Mouse (Mus musculus): ENCODE results near the gene Stra6. TPM values are rescaled to one million over a fixed set of nuclear protein-coding genes. Genes with fewer than 3 reads are reported as not detected.

The Stra6 gene
- polyA plus RNA-seq, 1 experiment from 2014 or later = 4.3 TPM

DNA sequence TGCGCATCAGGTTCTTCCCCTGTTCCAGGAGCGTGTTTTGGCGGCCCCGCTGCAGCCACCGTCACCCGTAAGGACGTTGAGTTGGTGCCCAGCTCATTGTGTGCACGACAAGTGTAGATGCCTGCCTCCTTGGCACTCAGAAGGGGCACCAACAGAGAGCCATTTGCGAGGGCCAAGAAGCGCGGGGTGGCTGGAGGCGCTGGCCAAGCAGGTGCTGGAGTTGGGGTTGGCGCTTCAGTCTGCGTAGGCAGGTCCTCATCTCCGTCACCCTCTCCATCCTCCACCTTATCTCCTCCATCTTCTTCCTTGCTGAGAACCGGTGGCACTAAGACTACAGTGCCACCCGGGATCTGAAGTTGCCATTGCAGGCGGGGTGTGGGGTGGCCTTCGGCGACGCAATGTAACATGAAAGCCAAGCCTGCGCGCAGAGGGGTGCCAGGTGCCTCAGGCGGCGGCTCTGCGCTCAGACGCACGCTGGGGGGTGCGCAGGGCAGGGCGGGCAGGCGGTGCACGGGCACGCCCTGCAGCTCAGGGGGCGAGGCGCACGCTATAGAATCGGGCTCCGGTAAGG, 135.3 kb downstream of the Stra6 start:
- WGBS = 3% methylated on average over 38 of the region's 38 CpGs
- Histone ChIP-seq H3K4me1 (ENCODE audit: control insufficient read depth, insufficient read depth, low read length) (peaks cover 36% of the 10 kb centered on the region), H3K4me3 (ENCODE audit: low read depth, low read length) (peak overlapping the region; percentile 24), H3K9me3 (ENCODE audit: control insufficient read depth, low read depth, low read length) (no peaks in the 10 kb centered on the region), H3K27me3 (ENCODE audit: control insufficient read depth, insufficient read depth, low read length) (peaks cover 77% of the 10 kb centered on the region), H3K9ac (replicated peaks; ENCODE audit: low read depth, low read length) (no peak overlapping the region), H3K27ac (ENCODE audit: low read length) (no peak overlapping the region), H3K4me2 (replicated peaks; ENCODE audit: low read depth, low read length) (peak overlapping the region; percentile 10; the same call in 1 of the 2 replicates), H3K36me3 (ENCODE audit: control insufficient read depth, insufficient read depth, low read length) (no peaks in the 10 kb centered on the region)
- no peak for ATAC-seq (ENCODE audit: insufficient number of reproducible peaks, insufficient read depth, low FRiP score, low read depth)

DNA sequence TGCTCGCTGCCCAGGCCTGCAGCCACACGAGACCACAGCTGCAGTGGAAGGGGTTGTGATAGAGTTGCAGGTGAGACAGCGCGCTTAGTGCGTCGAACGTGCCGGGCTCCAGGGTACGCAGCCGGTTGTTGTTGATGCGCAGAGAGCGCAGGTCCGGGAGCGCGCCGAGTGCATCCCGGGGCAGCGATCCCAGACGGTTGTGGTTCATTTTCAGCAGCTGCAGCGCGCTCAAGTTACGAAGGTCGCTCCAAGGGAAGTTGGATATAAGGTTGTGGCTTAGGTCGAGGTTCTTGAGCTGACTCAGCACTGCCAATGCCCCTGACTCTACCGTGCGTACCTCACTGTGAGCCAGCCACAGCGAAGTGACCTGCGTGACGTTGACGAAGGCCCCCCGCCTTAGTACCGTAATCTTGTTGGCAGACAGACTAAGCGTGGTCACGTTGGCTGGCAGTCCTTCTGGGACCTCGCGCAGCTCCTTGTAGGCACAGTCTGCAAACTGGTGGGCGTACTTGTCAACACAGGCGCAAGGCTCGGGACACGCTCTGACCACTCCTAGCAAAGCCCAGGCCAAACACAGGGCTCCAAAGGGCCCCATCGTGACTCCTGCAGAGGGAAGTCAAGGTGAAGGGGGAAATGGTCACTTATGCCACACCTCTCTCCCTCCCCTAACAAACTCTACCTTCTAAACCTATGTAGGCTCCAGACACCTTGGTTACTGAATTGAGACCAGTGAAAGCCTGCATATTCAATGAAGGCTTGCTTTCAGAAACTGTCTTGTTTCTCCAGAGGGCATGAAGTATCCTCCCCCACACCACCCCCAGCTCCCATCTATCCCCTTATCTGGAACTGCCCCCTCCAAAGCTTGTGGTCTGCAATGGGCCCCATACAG, 136.0 kb downstream of the Stra6 start:
- Histone ChIP-seq H3K9me3 (ENCODE audit: control insufficient read depth, low read depth, low read length) (no peaks in the 10 kb centered on the region), H3K4me3 (ENCODE audit: low read depth, low read length) (peak overlapping the region; percentile 24; the same call in 1 of the 2 replicates), H3K27ac (ENCODE audit: low read length) (no peak overlapping the region), H3K27me3 (ENCODE audit: control insufficient read depth, insufficient read depth, low read length) (peaks cover 77% of the 10 kb centered on the region), H3K36me3 (ENCODE audit: control insufficient read depth, insufficient read depth, low read length) (no peaks in the 10 kb centered on the region), H3K4me2 (replicated peaks; ENCODE audit: low read depth, low read length) (peak overlapping the region; percentile 10; the same call in 1 of the 2 replicates), H3K9ac (replicated peaks; ENCODE audit: low read depth, low read length) (no peak overlapping the region), H3K4me1 (ENCODE audit: control insufficient read depth, insufficient read depth, low read length) (peaks cover 36% of the 10 kb centered on the region)
- WGBS = 1% methylated on average over 41 of the region's 41 CpGs
- no peak for ATAC-seq (ENCODE audit: insufficient number of reproducible peaks, insufficient read depth, low FRiP score, low read depth)

DNA sequence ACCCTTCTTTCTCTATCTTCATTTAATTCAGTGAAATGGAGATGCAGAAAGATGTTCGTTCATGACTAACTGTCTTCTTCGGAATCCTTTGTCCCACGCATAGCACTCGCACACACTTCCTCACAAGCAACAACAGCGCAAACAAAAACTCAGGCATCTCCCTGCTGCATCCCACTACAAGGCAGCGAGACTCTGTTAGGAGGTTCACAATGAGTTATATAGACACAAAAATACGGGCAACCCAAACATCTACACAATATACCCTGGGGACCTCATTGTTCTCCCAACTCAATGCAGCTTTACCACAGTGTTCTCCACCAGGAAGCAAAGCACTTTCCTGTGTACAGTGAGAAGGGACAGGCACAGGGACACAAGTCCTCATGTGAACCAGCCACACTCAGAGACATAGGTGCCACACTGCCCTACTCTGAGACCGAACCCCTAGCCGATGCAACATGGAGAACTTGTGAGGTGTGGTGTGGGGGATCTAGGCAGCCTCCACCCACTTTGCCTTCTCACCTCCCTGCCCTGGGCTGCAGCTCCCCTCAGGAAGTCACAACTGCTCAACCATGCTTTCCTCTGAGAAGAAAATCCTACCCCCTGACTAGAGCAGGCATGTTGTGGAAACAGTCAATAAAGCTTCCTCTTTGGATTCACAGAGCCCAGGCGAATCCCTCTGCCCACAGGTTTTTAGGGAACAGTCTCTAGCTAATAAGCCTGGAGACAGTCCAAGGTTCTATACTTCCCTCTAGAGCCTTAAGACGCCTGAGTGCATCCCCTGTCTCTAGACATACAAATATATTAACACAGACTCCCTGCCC, 136.9 kb downstream of the Stra6 start:
- H3K36me3 ChIP-seq (ENCODE audit: control insufficient read depth, insufficient read depth, low read length) = no peaks in the 10 kb centered on the region
- ATAC-seq (ENCODE audit: insufficient number of reproducible peaks, insufficient read depth, low FRiP score, low read depth) = no peak
- WGBS = 14% methylated on average over 11 of the region's 11 CpGs
- no peak overlapping the region for H3K4me3 ChIP-seq (ENCODE audit: low read depth, low read length)
- no peak overlapping the region for H3K4me2 ChIP-seq (replicated peaks; ENCODE audit: low read depth, low read length)
- H3K27ac ChIP-seq (ENCODE audit: low read length) = no peak overlapping the region
- peaks cover 36% of the 10 kb centered on the region for H3K4me1 ChIP-seq (ENCODE audit: control insufficient read depth, insufficient read depth, low read length)
- no peaks in the 10 kb centered on the region for H3K9me3 ChIP-seq (ENCODE audit: control insufficient read depth, low read depth, low read length)
- peaks cover 75% of the 10 kb centered on the region for H3K27me3 ChIP-seq (ENCODE audit: control insufficient read depth, insufficient read depth, low read length)
- no peak overlapping the region for H3K9ac ChIP-seq (replicated peaks; ENCODE audit: low read depth, low read length)

DNA sequence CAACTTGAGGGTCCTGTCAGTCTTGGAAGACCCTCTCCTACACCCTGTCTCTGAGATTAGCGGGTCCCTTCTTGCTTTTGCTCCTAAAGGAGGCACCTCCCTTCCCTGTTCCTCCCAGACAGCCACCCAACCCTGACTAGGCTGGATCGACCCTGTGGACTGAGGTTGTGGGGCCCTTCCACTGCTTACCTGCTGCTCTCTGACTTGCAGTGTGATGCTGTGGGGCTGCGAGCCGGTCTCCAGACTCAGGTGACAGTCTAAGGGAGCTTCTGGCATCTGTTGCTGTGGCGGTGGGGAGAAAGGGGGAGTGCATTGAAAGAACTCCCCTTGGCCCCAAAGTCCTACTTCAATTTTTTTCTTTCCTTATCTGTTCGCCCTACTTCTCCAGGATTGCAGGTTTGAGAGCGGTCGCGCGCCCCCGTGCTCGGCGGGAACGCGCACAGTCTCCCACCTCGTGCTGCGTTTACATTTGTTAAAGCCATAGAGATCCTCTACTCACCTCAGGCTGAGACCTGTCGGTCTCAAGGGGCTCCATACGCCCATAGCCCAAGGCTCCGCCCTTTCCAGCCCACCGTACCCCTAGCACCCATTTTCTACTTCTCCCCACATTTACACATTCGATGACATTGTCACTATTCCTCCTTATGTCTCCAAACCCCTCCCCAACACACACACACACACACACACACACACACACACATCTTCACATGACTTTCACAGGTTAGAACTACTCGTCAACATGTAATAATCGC, 137.7 kb downstream of the Stra6 start:
- Histone ChIP-seq H3K9ac (replicated peaks; ENCODE audit: low read depth, low read length) (no peak overlapping the region), H3K27ac (ENCODE audit: low read length) (no peak overlapping the region), H3K9me3 (ENCODE audit: control insufficient read depth, low read depth, low read length) (no peaks in the 10 kb centered on the region), H3K4me2 (replicated peaks; ENCODE audit: low read depth, low read length) (peak overlapping the region; percentile 23; the same call in 1 of the 2 replicates), H3K36me3 (ENCODE audit: control insufficient read depth, insufficient read depth, low read length) (no peaks in the 10 kb centered on the region), H3K4me1 (ENCODE audit: control insufficient read depth, insufficient read depth, low read length) (peaks cover 32% of the 10 kb centered on the region), H3K4me3 (ENCODE audit: low read depth, low read length) (peak overlapping the region; percentile 7; the same call in 1 of the 2 replicates), H3K27me3 (ENCODE audit: control insufficient read depth, insufficient read depth, low read length) (peaks cover 69% of the 10 kb centered on the region)
- ATAC-seq (ENCODE audit: insufficient number of reproducible peaks, insufficient read depth, low FRiP score, low read depth) = no peak
- 3% methylated on average over 24 of the region's 24 CpGs for WGBS

DNA sequence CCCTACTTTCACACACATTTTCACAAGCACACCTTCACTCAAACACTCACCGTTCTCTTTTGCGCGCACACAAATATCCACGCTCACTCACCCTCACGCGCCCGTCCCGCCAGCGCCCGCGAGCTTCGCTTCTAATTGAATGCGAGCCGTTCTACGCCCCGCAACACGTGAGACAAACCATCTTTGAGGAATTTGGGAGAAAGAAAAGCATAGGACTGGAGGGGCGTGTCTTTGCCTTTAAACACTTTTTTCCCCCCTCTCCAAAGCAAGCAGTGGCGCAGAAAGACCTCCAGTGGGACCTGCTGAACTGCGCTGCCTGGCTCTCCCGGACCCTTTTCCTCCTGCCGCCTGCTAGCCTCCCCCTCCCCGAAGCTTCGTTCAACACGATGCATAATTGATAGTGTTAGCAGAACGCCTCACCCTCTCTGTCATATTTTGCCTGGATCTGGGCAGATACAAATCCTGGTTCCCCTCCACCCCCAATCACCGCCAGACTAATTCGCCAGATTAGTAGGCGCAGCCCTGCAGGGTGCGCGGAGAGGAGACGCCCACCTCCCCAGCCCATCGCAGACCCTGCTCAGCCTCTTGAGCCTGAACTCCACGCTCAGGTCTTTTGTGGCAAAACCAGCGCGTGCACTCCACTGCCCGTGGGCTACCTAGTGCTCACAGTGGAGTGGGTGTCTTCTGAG, 138.4 kb downstream of the Stra6 start:
- no peak for ATAC-seq (ENCODE audit: insufficient number of reproducible peaks, insufficient read depth, low FRiP score, low read depth)
- 1% methylated on average over 37 of the region's 37 CpGs for WGBS
- H3K4me3 ChIP-seq (ENCODE audit: low read depth, low read length) = peak overlapping the region; percentile 7; the same call in 1 of the 2 replicates

DNA sequence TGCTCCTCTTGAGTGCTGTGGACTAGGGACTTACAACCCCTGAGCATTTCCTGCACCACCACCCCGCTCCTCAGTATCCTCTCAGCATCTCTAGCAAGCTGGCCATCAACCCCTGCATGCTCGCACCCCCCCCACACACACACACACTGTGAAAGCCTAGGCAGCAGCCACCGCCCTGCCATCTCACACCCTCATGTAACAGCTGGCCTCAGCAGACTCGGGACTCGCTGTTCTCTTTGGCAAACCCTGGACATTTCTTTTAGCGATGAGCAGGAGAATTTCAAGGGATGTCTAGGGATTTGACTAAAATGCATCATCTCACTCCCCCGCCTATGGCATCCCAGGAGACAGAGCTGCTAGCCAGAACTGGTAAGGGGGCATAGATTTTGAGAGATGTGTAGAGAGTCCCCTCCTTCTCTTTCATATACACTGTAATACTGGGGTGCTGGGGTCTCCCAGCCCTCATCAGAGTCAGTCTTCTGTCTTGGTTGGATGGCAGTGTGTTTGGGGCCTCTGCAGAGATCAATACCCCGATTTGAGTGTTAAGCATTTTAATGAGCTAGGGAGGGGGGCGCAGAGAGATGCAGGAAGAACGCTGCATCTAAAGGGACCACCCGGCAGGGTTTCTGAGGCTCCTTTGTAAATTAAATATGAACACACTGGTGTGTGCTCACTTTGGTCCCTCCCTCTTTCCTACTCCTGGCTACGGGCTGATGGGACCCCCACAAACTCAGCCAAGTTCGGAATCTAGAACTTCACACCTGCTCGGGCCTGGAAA, 139.3 kb downstream of the Stra6 start:
- 9% methylated on average over 14 of the region's 14 CpGs for WGBS
- Histone ChIP-seq H3K9ac (replicated peaks; ENCODE audit: low read depth, low read length) (no peak overlapping the region), H3K4me1 (ENCODE audit: control insufficient read depth, insufficient read depth, low read length) (peaks cover 18% of the 10 kb centered on the region), H3K9me3 (ENCODE audit: control insufficient read depth, low read depth, low read length) (no peaks in the 10 kb centered on the region), H3K36me3 (ENCODE audit: control insufficient read depth, insufficient read depth, low read length) (no peaks in the 10 kb centered on the region), H3K4me2 (replicated peaks; ENCODE audit: low read depth, low read length) (no peak overlapping the region), H3K27ac (ENCODE audit: low read length) (no peak overlapping the region), H3K4me3 (ENCODE audit: low read depth, low read length) (no peak overlapping the region), H3K27me3 (ENCODE audit: control insufficient read depth, insufficient read depth, low read length) (peaks cover 53% of the 10 kb centered on the region)
- no peak for ATAC-seq (ENCODE audit: insufficient number of reproducible peaks, insufficient read depth, low FRiP score, low read depth)

More for the DNA sequence above, 138.4 kb downstream of the Stra6 start:
- Histone ChIP-seq H3K4me2 (replicated peaks; ENCODE audit: low read depth, low read length) (peak overlapping the region; percentile 23; the same call in 1 of the 2 replicates), H3K27me3 (ENCODE audit: control insufficient read depth, insufficient read depth, low read length) (peaks cover 61% of the 10 kb centered on the region), H3K27ac (ENCODE audit: low read length) (no peak overlapping the region), H3K4me1 (ENCODE audit: control insufficient read depth, insufficient read depth, low read length) (peaks cover 25% of the 10 kb centered on the region), H3K9me3 (ENCODE audit: control insufficient read depth, low read depth, low read length) (no peaks in the 10 kb centered on the region), H3K36me3 (ENCODE audit: control insufficient read depth, insufficient read depth, low read length) (no peaks in the 10 kb centered on the region), H3K9ac (replicated peaks; ENCODE audit: low read depth, low read length) (no peak overlapping the region)
